13 mouse cellular contexts compared by ENCODE assay signal in the genomic region with DNA sequence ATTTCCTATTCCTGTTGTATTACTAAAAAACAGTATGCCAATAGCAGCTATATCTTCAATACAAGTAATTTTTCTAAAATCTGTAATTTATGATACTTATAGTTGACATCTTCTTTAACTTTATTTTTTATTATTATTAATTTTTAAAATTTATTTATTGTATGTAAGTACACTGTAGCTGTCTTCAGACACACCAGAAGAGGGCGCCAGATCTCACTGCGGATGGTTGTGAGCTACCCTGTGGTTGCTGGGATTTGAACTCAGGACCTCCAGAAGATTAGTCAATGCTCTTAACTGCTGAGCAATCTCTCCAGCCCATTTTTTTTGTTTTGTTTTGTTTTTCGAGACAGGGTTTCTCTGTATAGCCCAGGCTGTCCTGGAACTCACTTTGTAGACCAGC. TPM values are rescaled to one million over a fixed set of nuclear protein-coding genes. Genes with fewer than 3 reads are reported as not detected.
"Had no signal": no experiment of that assay in that cellular context is flagged by ENCODE, and none has a peak within 500 bp of the region (broad histone marks: within the 10 kb centered on the region; RNA-seq: fewer than 3 reads in every experiment).

No protein-coding gene starts in this region.

RNA-seq across cellular contexts. Expression of gene Gm17617, which starts 35.5 kb away (rescaled TPM):
- total RNA-seq: layer of hippocampus, adult 8-10 months; layer of hippocampus, postnatal 14 days; left cerebral cortex, adult 18-20 months; left cerebral cortex, postnatal 14 days; megakaryocyte progenitor cell, adult 5-6 weeks; midbrain, postnatal 0 days had no signal
- polyA plus RNA-seq: limb, embryonic 10.5 days; limb, embryonic 14.5 days; liver, embryonic 11.5 days; liver, embryonic 16.5 days; lung, embryonic 16.5 days; midbrain, embryonic 13.5 days; midbrain, postnatal 0 days; neural tube, embryonic 14.5 days had no signal

RNA-seq across cellular contexts. Expression of gene Fgfr4, which starts 54.6 kb away (rescaled TPM):
- total RNA-seq: megakaryocyte progenitor cell, adult 5-6 weeks had no signal
